Mouse (Mus musculus) liver, embryonic 16.5 days (tissue): ENCODE results near the gene Gtsf1l. TPM values are rescaled to one million over a fixed set of nuclear protein-coding genes. Genes with fewer than 3 reads are reported as not detected.

ENCODE experiments used
- ATAC-seq: fragments of 200-750 bp; cut with Nextera tagmentation; 2 replicates; pipeline ENCODE4 v1.8.0; 2017; ENCODE audit warnings: low read depth, mild to moderate bottlenecking, moderate number of reproducible peaks, moderate library complexity
- H3K27ac ChIP-seq: fragments of 300-500 bp; sonication (generic); 2 replicates; pipeline ENCODE4 v1.5.1; 2014; ENCODE audit warnings: mild to moderate bottlenecking, low read length
- H3K27me3 ChIP-seq: fragments of 300-500 bp; sonication (generic); 2 replicates; pipeline ENCODE4 v1.6.1; 2014; ENCODE audit warnings: low read depth, low read length, mixed read lengths; ENCODE audit not compliant: control insufficient read depth, insufficient read depth
- H3K36me3 ChIP-seq: fragments of 300-500 bp; sonication (generic); 2 replicates; pipeline ENCODE4 v1.6.1; 2014; ENCODE audit warnings: mild to moderate bottlenecking; ENCODE audit not compliant: control insufficient read depth, insufficient read depth
- H3K4me1 ChIP-seq: fragments of 300-500 bp; sonication (generic); 2 replicates; pipeline ENCODE4 v1.6.1; 2014; ENCODE audit warnings: low read depth, low read length, mixed read lengths; ENCODE audit not compliant: control insufficient read depth
- H3K4me2 ChIP-seq: fragments of 300-500 bp; sonication (generic); 2 replicates; pipeline ENCODE4 v1.6.1; 2014; ENCODE audit warnings: low read depth, low read length, mixed read lengths
- H3K4me3 ChIP-seq: fragments of 300-500 bp; sonication (generic); 2 replicates; pipeline ENCODE4 v1.5.1; 2014; ENCODE audit warnings: low read depth, mild to moderate bottlenecking, low read length
- H3K9ac ChIP-seq: fragments of 300-500 bp; sonication (generic); 2 replicates; pipeline ENCODE4 v1.6.1; 2014; ENCODE audit warnings: low read depth, low read length
- H3K9me3 ChIP-seq: fragments of 300-500 bp; sonication (generic); replicated peaks from 2 replicates; pipeline ENCODE4 v1.6.1; 2016; ENCODE audit warnings: low read length; ENCODE audit not compliant: control insufficient read depth
- WGBS: fragments of 180-500 bp; shearing (Covaris S2); extraction: QIAGEN DNeasy Blood & Tissue Kit; methylation state at CpG from one replicate; pipeline ENCODE4 v1.1.7; 2014; ENCODE audit not compliant: insufficient replicate concordance; 5-methylcytosine and 5-hydroxymethylcytosine counted together
- polyA plus RNA-seq: library from polyadenylated mRNA; unstranded; fragments of >200 nt; fragmentation: Nextera tagmentation; extraction: Ambion mirVana; gene quantifications from 2 replicates; pipeline ENCODE4 v1.2.1, GENCODE M21; 2015

Gtsf1l gene
- polyA plus RNA-seq, 1 experiment from 2014 or later = 0.11 TPM

DNA sequence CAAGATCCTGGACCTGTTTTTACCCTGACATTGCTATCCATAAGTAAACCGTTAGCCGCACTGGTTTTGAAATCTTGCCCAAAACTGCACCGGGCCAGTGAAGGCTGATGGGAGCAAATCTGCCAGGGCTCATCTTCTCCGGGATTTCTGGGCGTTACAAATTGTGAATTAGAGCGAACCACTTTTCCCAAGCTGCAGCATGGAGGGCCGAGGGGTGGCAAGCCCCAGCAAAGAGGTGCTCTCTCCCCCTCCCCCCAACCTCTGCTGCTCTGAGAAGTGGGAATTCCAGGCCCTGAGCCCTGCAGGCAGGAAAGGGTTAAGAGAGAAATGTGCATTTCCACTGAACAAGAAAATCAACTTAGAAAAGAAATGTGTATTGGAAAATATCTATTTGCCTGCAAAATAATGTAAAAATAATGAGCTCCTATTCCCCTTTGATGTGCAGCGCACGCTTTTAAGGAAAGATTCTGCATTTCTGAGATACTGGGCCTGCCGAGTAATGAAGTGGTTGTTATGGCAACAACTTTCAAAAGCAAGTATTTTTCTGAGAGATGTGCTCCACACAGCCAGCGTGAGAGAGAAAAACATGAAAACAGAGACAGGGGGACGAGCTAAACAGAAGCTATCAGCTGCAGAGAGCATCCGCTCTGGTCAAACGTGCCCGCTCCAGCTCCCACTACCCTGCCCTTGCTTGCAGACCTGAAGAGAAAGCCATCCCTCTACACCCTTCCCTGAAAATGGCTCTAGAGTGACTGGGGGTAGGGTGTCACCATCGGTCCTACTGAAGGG, 24.0 kb upstream of the Gtsf1l start:
- Histone ChIP-seq H3K4me2 (no peak overlapping the region), H3K27me3 (no peaks in the 10 kb centered on the region), H3K4me3 (no peak overlapping the region), H3K36me3 (no peaks in the 10 kb centered on the region), H3K27ac (no peak overlapping the region), H3K4me1 (no peaks in the 10 kb centered on the region), H3K9me3 (no peaks in the 10 kb centered on the region; the same call in 1 of the 2 replicates), H3K9ac (no peak overlapping the region)
- 61% methylated on average over 16 of the region's 16 CpGs for WGBS
- no peak for ATAC-seq

DNA sequence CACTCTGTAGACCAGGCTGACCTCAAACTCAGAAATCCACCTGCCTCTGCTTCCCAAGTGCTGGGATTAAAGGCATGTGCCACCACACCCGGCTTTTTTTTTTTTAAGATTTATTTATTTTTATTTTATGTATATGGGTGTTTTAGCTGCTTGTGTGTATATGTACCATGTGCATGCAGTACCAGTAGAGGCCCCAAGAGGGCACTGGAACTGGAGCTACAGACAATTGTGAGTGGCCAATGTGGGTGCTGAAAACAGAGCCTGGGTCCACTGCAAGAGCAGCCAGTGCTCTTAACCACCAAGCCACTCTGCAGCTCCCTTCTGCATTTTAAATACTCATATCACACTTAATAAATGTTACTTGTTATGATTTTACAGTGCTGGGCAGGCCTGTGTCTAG, 23.1 kb upstream of the Gtsf1l start:
- H3K27me3 ChIP-seq = no peaks in the 10 kb centered on the region
- no peaks in the 10 kb centered on the region for H3K4me1 ChIP-seq
- H3K4me3 ChIP-seq = no peak overlapping the region
- H3K36me3 ChIP-seq = no peaks in the 10 kb centered on the region
- H3K9me3 ChIP-seq = no peaks in the 10 kb centered on the region; the same call in 1 of the 2 replicates
- H3K27ac ChIP-seq = no peak overlapping the region
- no peak overlapping the region for H3K9ac ChIP-seq
- no peak overlapping the region for H3K4me2 ChIP-seq
- WGBS = 58% methylated on average over 1 of the region's 1 CpGs
- no peak for ATAC-seq

DNA sequence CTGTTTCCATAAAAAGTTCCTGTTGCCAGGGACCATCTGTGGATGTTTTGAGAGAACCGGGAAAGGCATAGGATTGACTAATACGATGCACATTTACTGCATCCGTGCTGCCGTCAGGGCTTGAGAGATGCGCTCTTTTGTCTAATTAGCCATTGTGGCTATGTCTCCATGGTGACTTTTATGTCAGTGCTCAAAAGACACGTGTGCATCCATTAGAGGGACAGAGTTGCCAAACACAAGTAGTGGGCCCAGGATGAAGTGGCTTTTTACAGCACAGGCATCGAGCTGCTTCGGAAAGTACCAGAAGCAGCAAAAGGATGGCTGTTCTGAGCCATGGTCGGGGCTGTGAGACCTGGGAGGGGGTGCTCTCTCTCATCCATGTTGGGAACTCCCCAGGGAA, 20.7 kb upstream of the Gtsf1l start:
- 73% methylated on average over 9 of the region's 9 CpGs for WGBS
- H3K4me3 ChIP-seq = no peak overlapping the region

DNA sequence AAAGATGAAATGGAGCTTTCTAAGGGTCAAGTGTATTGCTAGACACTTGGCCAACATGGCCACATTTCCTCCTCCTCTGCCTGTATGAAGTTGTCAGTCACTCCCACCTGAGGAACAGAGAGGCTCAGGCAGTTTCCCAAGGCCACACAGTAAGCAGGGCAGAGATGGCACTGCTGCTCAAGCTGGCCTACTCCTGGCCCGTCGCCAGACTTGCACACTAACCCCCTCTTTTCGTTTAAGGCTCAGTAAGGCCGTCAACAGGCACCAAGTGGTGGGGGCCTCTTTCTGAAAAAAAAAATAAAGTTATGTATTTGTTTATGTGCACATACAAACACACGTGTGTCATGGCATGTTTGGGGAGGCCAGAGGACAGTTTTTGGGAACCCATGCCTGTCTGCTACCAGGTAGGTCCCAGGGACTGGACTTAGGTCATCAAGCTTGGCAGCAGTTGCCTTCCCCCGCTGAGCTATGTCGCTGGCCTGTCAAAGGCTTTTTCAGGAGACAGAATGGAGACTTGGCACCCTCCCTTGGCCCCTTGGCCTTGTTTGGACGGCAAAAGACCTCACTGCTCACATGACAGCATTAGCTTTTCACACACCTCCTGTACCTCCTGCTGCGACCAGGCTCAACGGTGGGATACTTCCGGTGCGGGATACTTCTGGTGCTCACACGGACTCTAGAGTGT, 16.6 kb upstream of the Gtsf1l start:
- ATAC-seq = no peak
- no peaks in the 10 kb centered on the region for H3K36me3 ChIP-seq
- WGBS = 72% methylated on average over 13 of the region's 13 CpGs

More for the DNA sequence above, 20.7 kb upstream of the Gtsf1l start:
- H3K4me1 ChIP-seq = no peaks in the 10 kb centered on the region
- H3K27ac ChIP-seq = no peak overlapping the region
- no peaks in the 10 kb centered on the region for H3K27me3 ChIP-seq
- H3K4me2 ChIP-seq = no peak overlapping the region
- H3K9ac ChIP-seq = no peak overlapping the region
- no peak for ATAC-seq
- no peaks in the 10 kb centered on the region; the same call in 1 of the 2 replicates for H3K9me3 ChIP-seq
- H3K36me3 ChIP-seq = no peaks in the 10 kb centered on the region

DNA sequence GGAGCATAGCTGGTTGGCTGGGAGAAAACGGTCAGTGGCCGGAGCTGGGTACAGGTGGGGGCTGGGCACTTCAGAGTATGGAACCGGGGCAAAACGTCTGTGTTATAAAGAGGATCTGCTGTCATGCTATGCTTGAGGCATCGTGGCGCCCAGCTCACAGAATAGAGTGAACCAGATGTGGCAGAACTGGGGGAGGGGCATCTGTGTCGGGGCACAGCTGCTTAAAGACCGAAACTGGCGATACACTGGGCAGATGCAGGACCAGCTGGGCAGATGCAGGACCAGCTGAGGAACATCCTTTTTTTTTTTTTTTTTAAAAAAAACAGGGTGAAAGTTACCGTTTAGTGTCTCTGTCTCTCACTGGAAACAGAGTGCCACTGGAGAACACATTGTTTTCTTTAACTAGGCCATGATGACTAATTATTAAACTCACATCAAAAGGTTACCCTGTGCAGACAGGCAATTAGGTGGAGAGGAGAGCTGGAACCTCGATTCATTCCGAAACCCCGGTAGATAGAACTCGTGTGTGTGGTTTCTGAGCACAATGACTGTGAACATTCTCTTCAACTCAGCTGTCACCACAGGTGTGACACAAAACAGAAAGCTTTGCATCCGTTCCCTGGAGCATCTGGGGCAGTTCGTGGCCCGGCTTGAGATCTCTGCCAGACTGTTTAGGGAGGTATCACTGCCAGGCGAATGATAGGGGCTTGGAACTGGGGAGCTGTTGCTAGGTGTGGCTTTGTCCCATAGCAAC, 15.4 kb upstream of the Gtsf1l start:
- no peaks in the 10 kb centered on the region; the same call in 1 of the 2 replicates for H3K4me1 ChIP-seq
- no peaks in the 10 kb centered on the region for H3K27me3 ChIP-seq
- no peak overlapping the region for H3K27ac ChIP-seq
- H3K4me2 ChIP-seq = no peak overlapping the region
- no peaks in the 10 kb centered on the region for H3K36me3 ChIP-seq
- H3K4me3 ChIP-seq = no peak overlapping the region
- ATAC-seq = no peak
- no peak overlapping the region for H3K9ac ChIP-seq
- 59% methylated on average over 18 of the region's 18 CpGs for WGBS
- H3K9me3 ChIP-seq = no peaks in the 10 kb centered on the region

More for the DNA sequence above, 16.6 kb upstream of the Gtsf1l start:
- Histone ChIP-seq H3K4me3 (no peak overlapping the region), H3K27me3 (no peaks in the 10 kb centered on the region), H3K4me1 (no peaks in the 10 kb centered on the region; the same call in 1 of the 2 replicates), H3K9me3 (no peaks in the 10 kb centered on the region), H3K9ac (no peak overlapping the region), H3K4me2 (no peak overlapping the region), H3K27ac (no peak overlapping the region)

DNA sequence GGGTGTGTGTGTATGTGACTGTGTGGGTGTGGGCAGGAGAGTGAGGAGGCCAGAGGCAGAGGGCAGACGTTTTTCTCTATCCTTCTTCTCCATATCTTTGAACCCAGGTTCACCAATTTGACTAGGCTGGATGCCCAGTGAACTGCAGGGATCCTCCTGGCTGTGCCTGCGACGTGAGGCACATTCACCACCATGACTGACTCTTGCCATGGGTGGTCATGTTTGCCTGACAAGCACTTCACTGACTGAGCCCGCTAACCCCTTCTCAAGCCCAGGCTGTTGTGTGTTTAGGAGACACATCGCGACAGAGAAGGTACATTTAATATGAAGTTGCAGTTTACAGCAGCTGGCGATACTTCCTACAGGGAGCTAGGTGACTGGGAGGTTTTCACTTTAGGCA, 14.6 kb upstream of the Gtsf1l start:
- 58% methylated on average over 7 of the region's 7 CpGs for WGBS

DNA sequence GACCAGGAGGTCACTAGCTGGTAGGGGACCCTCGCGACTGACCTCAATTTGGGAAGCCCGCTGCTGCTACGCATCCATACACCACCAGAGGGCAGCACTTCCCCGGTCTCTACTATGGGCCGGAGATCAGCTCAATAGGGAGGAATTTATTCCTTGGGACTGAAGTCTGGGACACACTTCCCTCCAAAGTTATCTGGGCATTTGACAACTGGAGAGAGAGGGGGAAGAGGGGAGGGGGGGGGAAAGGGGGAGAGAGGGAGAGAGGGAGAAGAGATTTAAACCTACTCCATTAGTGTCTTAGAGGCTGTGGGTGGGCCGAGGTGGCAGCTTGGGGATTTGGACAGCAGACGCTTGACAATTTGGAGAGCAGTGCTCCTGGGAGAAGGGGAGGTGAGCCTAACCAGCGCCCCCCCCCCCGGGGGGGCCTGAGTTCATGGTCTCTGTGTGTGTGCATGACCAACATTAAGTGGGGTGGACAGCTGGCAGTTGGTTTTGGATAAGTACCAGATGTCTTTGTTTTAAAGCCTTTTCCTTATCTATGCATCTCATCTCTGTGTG, 14.1 kb upstream of the Gtsf1l start:
- H3K27me3 ChIP-seq = no peaks in the 10 kb centered on the region
- no peak for ATAC-seq
- H3K9ac ChIP-seq = no peak overlapping the region
- no peak overlapping the region for H3K4me2 ChIP-seq
- no peaks in the 10 kb centered on the region for H3K9me3 ChIP-seq
- no peaks in the 10 kb centered on the region for H3K36me3 ChIP-seq
- no peak overlapping the region for H3K4me3 ChIP-seq
- no peak overlapping the region for H3K27ac ChIP-seq
- H3K4me1 ChIP-seq = no peaks in the 10 kb centered on the region; the same call in 1 of the 2 replicates
- 9% methylated on average over 10 of the region's 10 CpGs for WGBS

More for the DNA sequence above, 14.6 kb upstream of the Gtsf1l start:
- Histone ChIP-seq H3K9me3 (no peaks in the 10 kb centered on the region), H3K9ac (no peak overlapping the region), H3K4me3 (no peak overlapping the region), H3K27me3 (no peaks in the 10 kb centered on the region), H3K4me1 (no peaks in the 10 kb centered on the region; the same call in 1 of the 2 replicates), H3K36me3 (no peaks in the 10 kb centered on the region), H3K4me2 (no peak overlapping the region), H3K27ac (no peak overlapping the region)
- no peak for ATAC-seq

DNA sequence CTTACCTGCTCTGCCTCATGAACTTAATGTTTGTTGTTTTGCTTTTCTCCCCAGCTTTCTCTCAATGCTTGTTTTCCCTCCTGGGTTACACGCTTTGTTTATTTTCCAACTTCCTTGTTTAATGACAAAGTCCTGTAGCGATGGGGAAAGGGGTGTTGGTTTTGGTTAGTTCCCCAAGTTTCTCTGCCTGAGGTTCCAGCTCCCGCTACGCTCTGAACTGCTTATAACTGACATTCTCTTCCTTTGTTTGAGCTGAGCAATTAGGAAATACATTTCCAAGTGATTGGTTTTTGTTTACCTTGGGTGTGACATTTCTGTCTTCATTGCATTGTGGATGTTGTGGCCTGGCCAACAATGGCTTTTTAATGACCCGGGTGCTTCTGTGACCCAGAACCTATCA, 12.9 kb upstream of the Gtsf1l start:
- H3K4me1 ChIP-seq = no peaks in the 10 kb centered on the region; the same call in 1 of the 2 replicates
- 31% methylated on average over 5 of the region's 5 CpGs for WGBS
- H3K4me2 ChIP-seq = no peak overlapping the region
- no peaks in the 10 kb centered on the region for H3K36me3 ChIP-seq
- no peak overlapping the region for H3K9ac ChIP-seq
- no peaks in the 10 kb centered on the region for H3K9me3 ChIP-seq
- H3K27ac ChIP-seq = no peak overlapping the region
- ATAC-seq = no peak
- no peak overlapping the region for H3K4me3 ChIP-seq
- no peaks in the 10 kb centered on the region for H3K27me3 ChIP-seq
